Mouse (Mus musculus) intestine, postnatal 0 days (tissue): ENCODE results near the gene Mfrp. TPM values are rescaled to one million over a fixed set of nuclear protein-coding genes. Genes with fewer than 3 reads are reported as not detected.
A peak's percentile ranks its signal among the peaks of the same experiment; 100 is the strongest.
"Not testable (repeated sequence)": the region's sequence is repeated elsewhere in the genome, so short reads cannot be mapped to it uniquely, and the experiment has no call there.

Source experiments
- ATAC-seq: fragments of 200-750 bp; cut with Nextera tagmentation; 2 replicates; pipeline ENCODE4 v1.8.0; 2017; ENCODE audit warnings: mild to moderate bottlenecking, moderate TSS enrichment, moderate library complexity
- H3K27ac ChIP-seq: fragments of 300-500 bp; sonication (generic); 2 replicates; pipeline ENCODE4 v1.5.1; 2014; ENCODE audit warnings: mild to moderate bottlenecking, low read depth, low read length, moderate library complexity
- H3K27me3 ChIP-seq: fragments of 300-500 bp; sonication (generic); replicated peaks from 2 replicates; pipeline ENCODE4 v1.6.1; 2014; ENCODE audit warnings: low read length, mixed read lengths; ENCODE audit not compliant: control insufficient read depth, insufficient read depth
- H3K36me3 ChIP-seq: fragments of 300-500 bp; sonication (generic); 2 replicates; pipeline ENCODE4 v1.6.1; 2014; ENCODE audit warnings: mild to moderate bottlenecking, moderate library complexity; ENCODE audit not compliant: control insufficient read depth, insufficient read depth
- H3K4me1 ChIP-seq: fragments of 300-500 bp; sonication (generic); replicated peaks from 2 replicates; pipeline ENCODE4 v1.6.1; 2014; ENCODE audit warnings: antibody characterized with exemption, low read length, mixed read lengths; ENCODE audit not compliant: control insufficient read depth, insufficient read depth
- H3K4me2 ChIP-seq: fragments of 300-500 bp; sonication (generic); replicated peaks from 2 replicates; pipeline ENCODE4 v1.6.1; 2014; ENCODE audit warnings: low read depth, mild to moderate bottlenecking, moderate library complexity
- H3K4me3 ChIP-seq: fragments of 300-500 bp; sonication (generic); 2 replicates; pipeline ENCODE4 v1.5.1; 2014; ENCODE audit warnings: low read depth, low read length
- H3K9ac ChIP-seq: fragments of 300-500 bp; sonication (generic); 2 replicates; pipeline ENCODE4 v1.6.1; 2014; ENCODE audit warnings: mild to moderate bottlenecking, low read depth, low read length
- H3K9me3 ChIP-seq: fragments of 300-500 bp; sonication (generic); 2 replicates; pipeline ENCODE4 v1.6.1; 2016; ENCODE audit warnings: mixed run types; ENCODE audit not compliant: control insufficient read depth
- CTCF ChIP-seq: sonication (generic); IDR thresholded peaks from 2 replicates; pipeline ENCODE4 v1.5.1; 2016; ENCODE audit warnings: low read depth, mild to moderate bottlenecking, control low read depth, antibody characterized with exemption, moderate library complexity
- WGBS: fragments of 180-500 bp; shearing (Covaris S2); extraction: QIAGEN DNeasy Blood & Tissue Kit; methylation state at CpG from one replicate; pipeline ENCODE4 v1.1.7; 2014; 5-methylcytosine and 5-hydroxymethylcytosine counted together
- polyA plus RNA-seq: library from polyadenylated mRNA; unstranded; fragments of >200 nt; fragmentation: Nextera tagmentation; extraction: Ambion mirVana; gene quantifications from 2 replicates; pipeline ENCODE4 v1.2.1, GENCODE M21; 2015

The Mfrp gene
- polyA plus RNA-seq, 1 experiment from 2014 or later: 0.05 TPM

DNA sequence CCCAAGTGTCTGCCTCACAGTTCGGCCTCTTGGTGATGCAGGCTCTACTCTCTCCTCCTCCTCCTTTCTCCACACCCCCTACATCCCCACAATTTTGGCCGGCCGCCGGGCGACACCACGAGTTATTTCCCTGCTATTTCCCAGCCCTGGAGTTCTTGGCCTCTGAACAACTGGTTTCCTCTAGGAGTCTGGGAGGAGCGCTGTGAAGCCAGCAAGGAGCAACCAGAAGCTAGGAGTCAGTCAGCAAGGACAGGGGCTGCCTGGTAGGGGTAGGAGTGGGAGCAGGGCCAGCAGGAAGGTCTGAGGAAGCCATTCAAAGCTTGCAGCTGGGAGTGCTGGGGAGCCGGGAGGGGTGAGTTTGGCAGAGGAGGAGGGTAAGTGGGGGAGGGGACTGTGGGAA, 5.6 kb downstream of the Mfrp start, which contains the start of gene C1qtnf5:
TSS of gene C1qtnf5 (plus strand) at position 136 of the 400 bp plus-strand sequence.
- 55% methylated on average over 8 of the region's 8 CpGs for WGBS
- no peak within 1 kb of the TSS for H3K4me3 ChIP-seq
- peaks cover 11% of the 10 kb centered on the region; the same call in 1 of the 2 replicates for H3K36me3 ChIP-seq
- ATAC-seq: peak; percentile 16; the same call in 1 of the 2 replicates
- H3K4me1 ChIP-seq: no peaks in the 10 kb centered on the region
- no peaks in the 10 kb centered on the region for H3K27me3 ChIP-seq
- H3K27ac ChIP-seq: peak within 1 kb of the TSS; percentile 30
- H3K9ac ChIP-seq: 0 out of 2 replicates have a peak within 1 kb of the TSS, but pooled peaks have one; percentile 22
- H3K4me2 ChIP-seq: peak within 1 kb of the TSS; percentile 43
- no peaks in the 10 kb centered on the region for H3K9me3 ChIP-seq
- peak; percentile 31; the same call in 1 of the 2 replicates for TF ChIP-seq CTCF

DNA sequence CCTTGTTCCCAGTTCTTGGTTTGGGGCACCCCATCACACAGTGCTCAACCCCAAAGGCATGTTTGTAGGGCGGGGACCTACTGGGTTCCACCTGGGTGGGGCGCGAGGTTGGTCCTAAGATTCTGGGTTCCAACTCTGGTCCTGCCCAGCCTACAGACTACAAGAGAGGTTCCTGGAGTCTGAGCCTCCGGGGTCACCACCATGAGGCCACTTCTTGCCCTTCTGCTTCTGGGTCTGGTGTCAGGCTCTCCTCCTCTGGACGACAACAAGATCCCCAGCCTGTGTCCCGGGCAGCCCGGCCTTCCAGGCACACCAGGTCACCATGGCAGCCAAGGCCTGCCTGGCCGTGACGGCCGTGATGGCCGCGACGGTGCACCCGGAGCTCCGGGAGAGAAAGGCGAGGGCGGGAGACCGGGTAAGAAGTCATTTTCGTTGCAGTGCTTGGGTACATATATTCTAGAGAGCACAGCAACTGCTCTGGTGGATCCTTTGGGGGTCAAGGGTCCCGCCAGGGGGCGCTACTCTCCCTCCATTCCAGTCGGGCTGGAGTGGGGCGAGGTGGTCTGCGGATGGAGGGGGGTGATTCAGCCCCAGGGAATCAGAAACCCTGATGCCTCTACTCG, 6.1 kb downstream of the Mfrp start:
- no peak for ATAC-seq
- Histone ChIP-seq H3K4me3 (no peak overlapping the region), H3K4me1 (no peaks in the 10 kb centered on the region), H3K36me3 (peaks cover 11% of the 10 kb centered on the region; the same call in 1 of the 2 replicates), H3K9ac (0 out of 2 replicates have a peak overlapping the region, but pooled peaks have one; percentile 22), H3K27me3 (no peaks in the 10 kb centered on the region), H3K9me3 (no peaks in the 10 kb centered on the region), H3K27ac (peak overlapping the region; percentile 30; the same call in 1 of the 2 replicates), H3K4me2 (peak overlapping the region; percentile 43)
- peak; percentile 66 for TF ChIP-seq CTCF
- 53% methylated on average over 25 of the region's 25 CpGs for WGBS

DNA sequence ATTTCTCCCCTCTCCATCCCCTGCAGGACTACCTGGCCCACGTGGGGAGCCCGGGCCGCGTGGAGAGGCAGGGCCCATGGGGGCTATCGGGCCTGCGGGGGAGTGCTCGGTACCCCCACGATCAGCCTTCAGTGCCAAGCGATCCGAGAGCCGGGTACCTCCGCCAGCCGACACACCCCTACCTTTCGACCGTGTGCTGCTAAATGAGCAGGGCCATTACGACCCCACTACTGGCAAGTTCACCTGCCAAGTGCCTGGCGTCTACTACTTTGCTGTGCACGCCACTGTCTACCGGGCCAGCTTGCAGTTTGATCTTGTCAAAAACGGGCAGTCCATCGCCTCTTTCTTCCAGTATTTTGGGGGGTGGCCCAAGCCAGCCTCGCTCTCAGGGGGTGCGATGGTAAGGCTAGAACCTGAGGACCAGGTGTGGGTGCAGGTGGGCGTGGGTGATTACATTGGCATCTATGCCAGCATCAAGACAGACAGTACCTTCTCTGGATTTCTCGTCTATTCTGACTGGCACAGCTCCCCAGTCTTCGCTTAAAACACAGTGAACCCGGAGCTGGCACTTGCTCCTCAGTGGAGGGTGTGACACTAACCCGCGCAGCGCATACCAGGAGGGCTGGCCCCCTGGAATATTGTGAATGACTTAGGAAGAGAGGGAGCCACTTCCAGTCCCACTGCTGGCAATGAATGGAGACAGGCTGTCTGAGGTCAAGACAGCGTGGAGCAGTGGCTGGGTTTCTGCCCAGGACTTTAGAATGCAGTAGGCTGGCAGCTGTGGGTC, 6.9 kb downstream of the Mfrp start:
- no peak overlapping the region for H3K4me3 ChIP-seq
- H3K9ac ChIP-seq: no peak overlapping the region
- no peaks in the 10 kb centered on the region for H3K9me3 ChIP-seq
- peak overlapping the region; percentile 33; the same call in 1 of the 2 replicates for H3K4me2 ChIP-seq
- no peaks in the 10 kb centered on the region for H3K27me3 ChIP-seq
- H3K36me3 ChIP-seq: peaks cover 6% of the 10 kb centered on the region; the same call in 1 of the 2 replicates
- no peak for ATAC-seq
- no peaks in the 10 kb centered on the region for H3K4me1 ChIP-seq
- 82% methylated on average over 31 of the region's 31 CpGs for WGBS
- no peak overlapping the region for H3K27ac ChIP-seq
- TF ChIP-seq CTCF: no peak

DNA sequence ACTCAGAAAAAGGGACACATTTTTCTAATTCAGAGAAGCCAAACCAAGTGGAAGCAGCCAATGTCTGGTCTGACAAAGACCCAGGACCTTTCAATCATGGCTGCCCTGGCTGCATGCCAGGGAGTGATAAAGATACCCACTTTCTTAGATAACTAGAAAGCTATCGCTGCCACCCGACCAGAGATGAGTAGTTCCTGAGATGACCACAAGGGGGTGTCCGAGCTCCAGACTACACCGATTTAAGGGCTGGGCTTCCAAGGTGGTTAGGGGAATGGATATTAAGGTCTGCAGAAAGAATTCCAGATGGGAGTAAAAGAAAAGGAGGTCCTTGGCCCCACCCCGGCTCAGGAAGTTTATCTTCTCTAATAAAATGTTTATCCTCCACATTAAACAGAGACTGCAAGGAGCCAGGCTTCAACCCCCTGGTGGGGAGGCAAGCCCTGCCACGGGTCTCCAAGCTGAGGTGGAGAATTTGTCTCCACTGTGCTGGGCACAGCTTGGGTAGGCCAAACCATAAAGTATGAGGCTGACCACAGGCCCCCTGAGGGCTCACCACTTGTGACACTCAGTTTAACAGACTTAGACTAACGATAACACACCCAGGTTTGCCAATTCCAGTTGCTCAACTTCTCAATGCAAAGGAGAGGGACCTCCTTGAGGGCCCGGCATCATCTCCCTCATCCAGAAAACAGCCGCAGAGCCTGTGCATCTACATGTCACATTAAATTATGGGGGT, 8.0 kb downstream of the Mfrp start:
- Histone ChIP-seq H3K4me1 (no peaks in the 10 kb centered on the region), H3K27ac (no peak overlapping the region), H3K27me3 (no peaks in the 10 kb centered on the region), H3K9me3 (no peaks in the 10 kb centered on the region), H3K4me3 (no peak overlapping the region), H3K4me2 (peak overlapping the region; percentile 33), H3K9ac (no peak overlapping the region), H3K36me3 (peaks cover 5% of the 10 kb centered on the region; the same call in 1 of the 2 replicates)
- no peak for ATAC-seq
- WGBS: 23% methylated on average over 9 of the region's 9 CpGs
- peak; percentile 86 for TF ChIP-seq CTCF

DNA sequence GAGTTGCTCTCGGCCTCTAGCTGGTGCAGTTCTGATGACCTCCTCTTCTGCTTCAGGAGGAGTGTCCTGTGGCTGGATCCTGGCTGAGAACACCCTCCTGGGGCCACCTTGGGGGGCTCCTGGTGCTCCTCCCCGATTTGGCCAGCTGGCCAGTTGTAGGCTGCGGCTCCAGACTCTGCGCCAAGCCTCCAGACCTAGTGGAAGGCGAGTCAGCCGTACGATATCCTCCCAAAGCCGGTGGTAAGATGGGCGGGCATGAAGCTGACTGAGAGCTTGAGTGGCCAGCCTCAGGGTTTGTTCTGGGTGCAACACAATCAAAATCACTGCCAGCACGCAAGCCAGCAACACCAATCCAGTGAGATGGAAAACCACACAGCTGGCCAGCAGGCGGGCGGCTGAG, 10.4 kb downstream of the Mfrp start:
- H3K9me3 ChIP-seq, H3K4me3 ChIP-seq, ATAC-seq: not testable (repeated sequence)

More for the DNA sequence above, 10.4 kb downstream of the Mfrp start:
- H3K4me1 ChIP-seq, H3K36me3 ChIP-seq, H3K9ac ChIP-seq, H3K27me3 ChIP-seq, H3K27ac ChIP-seq: not testable (repeated sequence)
- peak overlapping the region; percentile 70; the same call in 1 of the 2 replicates for H3K4me2 ChIP-seq
- 45% methylated on average over 9 of the region's 12 CpGs for WGBS
